Mouse (Mus musculus) embryonic facial prominence, embryonic 15.5 days (tissue): Measurements from ENCODE around the gene Nrxn2. TPM values are rescaled to one million over a fixed set of nuclear protein-coding genes. Genes with fewer than 3 reads are reported as not detected.

Experiments
- ATAC-seq: fragments of 200-750 bp; cut with Nextera tagmentation; 2 replicates; pipeline ENCODE4 v1.8.0; 2017; ENCODE audit warnings: low read depth, moderate TSS enrichment; ENCODE audit not compliant: insufficient number of reproducible peaks, low FRiP score, low TSS enrichment
- H3K27ac ChIP-seq: fragments of 300-500 bp; sonication (generic); replicated peaks from 2 replicates; pipeline ENCODE4 v1.5.1; 2015; ENCODE audit warnings: mild to moderate bottlenecking, inconsistent platforms
- H3K27me3 ChIP-seq: fragments of 300-500 bp; sonication (generic); 2 replicates; pipeline ENCODE4 v1.6.1; 2015; ENCODE audit warnings: inconsistent platforms
- H3K36me3 ChIP-seq: fragments of 300-500 bp; sonication (generic); 2 replicates; pipeline ENCODE4 v1.6.1; 2015; ENCODE audit warnings: mild to moderate bottlenecking, inconsistent platforms
- H3K4me1 ChIP-seq: fragments of 300-500 bp; sonication (generic); 2 replicates; pipeline ENCODE4 v1.6.1; 2015; ENCODE audit warnings: inconsistent platforms
- H3K4me2 ChIP-seq: fragments of 300-500 bp; sonication (generic); replicated peaks from 2 replicates; pipeline ENCODE4 v1.6.1; 2015; ENCODE audit warnings: mild to moderate bottlenecking, inconsistent platforms
- H3K4me3 ChIP-seq: fragments of 300-500 bp; sonication (generic); replicated peaks from 2 replicates; pipeline ENCODE4 v1.5.1; 2015; ENCODE audit warnings: mild to moderate bottlenecking, inconsistent platforms
- H3K9ac ChIP-seq: fragments of 300-500 bp; sonication (generic); 2 replicates; pipeline ENCODE4 v1.6.1; 2015; ENCODE audit warnings: inconsistent platforms
- H3K9me3 ChIP-seq: fragments of 300-500 bp; sonication (generic); replicated peaks from 2 replicates; pipeline ENCODE4 v1.6.1; 2016; ENCODE audit warnings: inconsistent platforms
- WGBS: fragments of 180-500 bp; shearing (Covaris S2); methylation state at CpG from one replicate; pipeline ENCODE4 v1.1.7; 2015; 5-methylcytosine and 5-hydroxymethylcytosine counted together
- polyA plus RNA-seq: library from polyadenylated mRNA; unstranded; fragments of >200 nt; fragmentation: Nextera tagmentation; extraction: Ambion mirVana; gene quantifications from 2 replicates; pipeline ENCODE4 v1.2.1, GENCODE M21; 2015

Nrxn2 gene
- polyA plus RNA-seq, 1 experiment from 2014 or later = 1.8 TPM

DNA sequence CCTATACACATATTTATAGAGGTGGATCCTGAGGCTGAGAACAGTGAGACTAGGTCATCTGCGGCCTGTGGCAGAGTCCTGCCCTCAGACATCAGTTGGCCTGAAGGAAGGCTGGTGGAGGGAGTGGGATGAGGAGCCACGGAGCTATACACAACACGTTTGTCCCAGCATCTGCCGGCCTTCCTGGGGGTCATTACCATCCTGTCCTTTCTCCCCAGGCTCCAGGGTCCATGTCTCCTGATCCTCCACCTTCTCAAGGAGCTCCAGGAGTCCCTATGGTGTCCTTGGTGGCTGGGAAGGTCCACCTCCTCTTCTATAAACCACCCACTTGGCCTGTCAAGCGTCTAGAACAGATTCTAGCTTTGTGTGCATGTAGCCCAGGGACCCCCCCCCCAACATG is 129.3 kb downstream of the Nrxn2 start:
- 0 out of 2 replicates have a peak, but pooled peaks cover 5% of the 10 kb centered on the region for H3K4me1 ChIP-seq
- 78% methylated on average over 5 of the region's 5 CpGs for WGBS
- no peak for ATAC-seq

DNA sequence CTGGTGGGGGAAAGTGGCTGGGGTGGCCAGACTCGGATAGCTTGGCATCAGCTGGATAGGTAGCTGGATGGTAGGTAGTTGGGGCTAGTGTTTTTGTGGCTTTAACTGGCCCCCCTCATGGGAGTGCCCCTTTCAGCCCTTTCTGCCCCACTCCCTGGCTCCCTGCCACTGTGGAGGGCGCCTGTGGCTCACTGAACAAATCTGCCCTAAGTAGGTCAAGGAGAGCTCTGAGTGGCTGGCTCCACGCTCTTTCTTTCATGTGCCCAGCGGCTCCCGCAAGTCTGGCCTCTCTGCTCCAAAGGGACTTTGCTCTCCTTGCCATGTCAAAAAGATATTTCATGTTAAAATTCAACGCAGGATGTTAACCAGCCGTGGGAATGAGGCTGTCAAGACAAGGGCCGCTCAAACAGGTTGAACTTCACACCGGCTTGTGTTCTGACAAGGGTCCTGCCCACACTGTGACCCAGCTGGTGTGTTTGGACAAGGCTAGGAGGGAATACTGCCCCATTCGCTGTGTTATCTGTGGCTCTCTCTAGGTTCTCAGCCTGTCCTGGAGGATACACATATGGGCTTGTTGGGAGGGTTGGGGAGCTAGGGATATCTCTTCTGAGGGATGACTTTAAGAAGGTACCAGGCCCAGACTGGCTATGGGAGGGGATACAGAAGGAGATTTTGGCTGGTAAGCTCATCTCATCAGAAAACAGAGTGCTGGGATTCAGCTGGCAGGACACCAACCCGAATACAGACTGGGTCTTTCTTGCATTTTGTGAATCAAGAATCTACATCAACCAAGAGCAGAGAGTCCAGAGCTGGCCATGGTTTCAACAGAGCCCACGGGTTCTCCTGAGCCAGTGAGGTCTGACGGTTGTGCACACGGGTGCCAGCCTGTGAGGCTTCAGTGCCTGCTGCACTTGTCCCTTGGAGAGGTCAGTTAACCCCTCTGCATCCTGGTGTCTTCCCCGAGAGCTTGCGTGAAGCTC is 130.2 kb downstream of the Nrxn2 start:
- no peak for ATAC-seq
- H3K4me2 ChIP-seq = no peak overlapping the region
- no peaks in the 10 kb centered on the region for H3K27me3 ChIP-seq
- H3K9ac ChIP-seq = no peak overlapping the region
- 63% methylated on average over 16 of the region's 16 CpGs for WGBS
- H3K27ac ChIP-seq = no peak overlapping the region
- no peak overlapping the region for H3K4me3 ChIP-seq
- H3K9me3 ChIP-seq = no peaks in the 10 kb centered on the region
- no peaks in the 10 kb centered on the region for H3K36me3 ChIP-seq
- H3K4me1 ChIP-seq = peaks cover 11% of the 10 kb centered on the region; the same call in 1 of the 2 replicates

More for the DNA sequence above, 129.3 kb downstream of the Nrxn2 start:
- Histone ChIP-seq H3K36me3 (no peaks in the 10 kb centered on the region), H3K27me3 (no peaks in the 10 kb centered on the region), H3K9me3 (no peaks in the 10 kb centered on the region), H3K27ac (no peak overlapping the region), H3K4me3 (no peak overlapping the region), H3K4me2 (no peak overlapping the region), H3K9ac (no peak overlapping the region)

DNA sequence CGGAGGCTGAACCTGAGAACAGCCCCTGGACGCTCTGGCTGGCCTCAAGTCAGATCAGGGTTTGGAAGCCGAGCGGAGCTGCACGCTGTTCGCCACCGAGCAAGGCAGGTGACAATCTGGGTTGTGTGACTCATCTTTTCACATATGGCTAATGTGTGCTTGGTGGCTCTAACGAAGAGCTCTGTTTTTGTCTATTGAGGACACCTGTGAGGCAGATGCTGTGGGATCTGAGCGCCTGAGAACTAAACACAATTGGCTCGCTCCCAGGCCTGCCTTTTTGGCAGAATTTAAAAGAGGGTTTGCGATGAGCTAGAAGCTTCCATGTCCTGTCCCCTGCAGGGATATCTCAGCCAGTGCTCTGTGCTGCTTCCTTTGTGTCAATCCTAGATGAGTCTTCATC is 131.0 kb downstream of the Nrxn2 start:
- H3K4me1 ChIP-seq = peaks cover 18% of the 10 kb centered on the region
- no peaks in the 10 kb centered on the region for H3K36me3 ChIP-seq
- no peaks in the 10 kb centered on the region for H3K27me3 ChIP-seq
- no peak overlapping the region for H3K4me2 ChIP-seq
- H3K4me3 ChIP-seq = no peak overlapping the region
- 52% methylated on average over 11 of the region's 11 CpGs for WGBS
- no peak for ATAC-seq
- H3K9ac ChIP-seq = no peak overlapping the region
- H3K9me3 ChIP-seq = no peaks in the 10 kb centered on the region
- H3K27ac ChIP-seq = no peak overlapping the region

DNA sequence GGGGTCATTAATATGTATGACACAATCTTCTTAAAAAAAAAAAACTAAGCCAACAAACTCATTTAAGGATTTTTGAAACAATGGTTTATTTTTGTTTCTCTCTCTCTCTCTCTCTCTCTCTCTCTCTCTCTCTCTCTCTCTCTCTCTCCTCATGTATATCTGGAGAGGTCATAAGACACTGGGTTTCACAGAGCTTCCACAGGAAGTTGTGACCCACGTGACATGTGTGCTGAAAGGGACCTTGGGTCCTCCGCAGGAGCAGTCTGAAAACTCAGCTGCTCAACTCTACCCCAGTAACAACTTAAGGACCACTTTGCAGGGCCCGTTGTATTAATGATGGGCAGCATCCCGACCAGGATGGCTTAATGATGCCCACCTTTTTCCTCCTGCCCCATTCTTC is 132.7 kb downstream of the Nrxn2 start:
- Histone ChIP-seq H3K4me3 (no peak overlapping the region), H3K27ac (no peak overlapping the region), H3K9ac (no peak overlapping the region), H3K9me3 (no peaks in the 10 kb centered on the region), H3K4me2 (no peak overlapping the region), H3K36me3 (no peaks in the 10 kb centered on the region), H3K4me1 (peaks cover 19% of the 10 kb centered on the region), H3K27me3 (no peaks in the 10 kb centered on the region)
- 72% methylated on average over 4 of the region's 4 CpGs for WGBS
- no peak for ATAC-seq

DNA sequence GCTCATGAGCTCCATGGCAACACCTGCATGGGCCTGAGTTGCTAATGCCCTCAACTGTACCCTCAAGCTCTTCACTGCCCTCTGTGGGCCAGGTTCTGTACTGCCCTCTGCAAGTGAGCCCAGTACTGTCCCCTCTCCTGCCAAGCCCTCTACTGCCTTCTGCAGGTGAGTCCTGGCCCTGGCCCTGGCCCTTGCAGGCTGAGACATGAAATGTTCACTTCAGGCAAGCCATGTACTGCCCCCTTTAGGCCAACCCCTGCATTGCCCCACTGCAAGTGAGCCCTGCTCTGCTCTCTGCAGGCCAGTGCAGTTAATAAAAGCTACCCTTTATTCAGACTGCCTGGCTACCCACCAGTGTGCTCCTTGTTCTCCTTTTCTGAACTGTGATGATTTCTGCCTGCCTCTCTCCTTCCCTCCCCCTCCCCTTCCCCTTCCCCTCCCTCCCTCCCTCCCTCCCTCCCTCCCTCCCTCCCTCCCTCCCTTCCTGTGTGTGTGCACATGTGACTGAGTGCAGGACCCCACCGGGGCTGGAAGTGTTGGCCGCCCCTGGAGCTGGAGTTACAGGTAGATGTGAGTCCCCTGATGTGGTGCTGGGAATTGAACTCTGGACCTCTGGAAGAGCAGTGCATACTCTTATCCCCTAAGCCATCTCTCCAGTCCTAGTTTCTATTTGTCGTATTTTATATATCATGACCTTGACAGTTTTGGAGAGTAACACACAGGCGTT is 133.9 kb downstream of the Nrxn2 start:
- ATAC-seq = no peak
- WGBS = 69% methylated on average over 4 of the region's 4 CpGs

DNA sequence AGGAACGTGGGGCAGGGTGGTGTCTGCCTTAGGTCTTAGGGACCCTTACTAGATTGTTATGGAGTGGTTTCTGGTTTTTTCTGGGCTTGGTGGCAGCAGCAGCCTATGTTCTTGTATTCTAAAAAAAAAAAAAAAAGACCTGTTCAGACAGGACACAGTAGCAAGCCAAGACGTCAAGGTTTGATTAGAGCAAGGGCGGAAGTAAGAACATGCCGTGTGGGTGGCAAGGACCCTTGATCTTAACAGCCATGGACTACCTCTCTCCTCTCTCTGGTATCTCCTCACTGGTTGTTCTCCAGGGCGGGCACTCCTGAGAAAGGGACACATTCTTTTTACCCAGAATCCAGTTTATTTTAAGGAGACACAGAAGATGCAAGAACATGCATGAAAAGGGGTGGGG is 134.6 kb downstream of the Nrxn2 start:
- no peak overlapping the region for H3K9ac ChIP-seq
- no peaks in the 10 kb centered on the region for H3K9me3 ChIP-seq
- no peaks in the 10 kb centered on the region for H3K36me3 ChIP-seq
- no peak for ATAC-seq
- H3K4me3 ChIP-seq = no peak overlapping the region
- H3K4me2 ChIP-seq = no peak overlapping the region
- H3K27me3 ChIP-seq = no peaks in the 10 kb centered on the region
- H3K4me1 ChIP-seq = peaks cover 19% of the 10 kb centered on the region
- 48% methylated on average over 5 of the region's 5 CpGs for WGBS
- no peak overlapping the region for H3K27ac ChIP-seq

More for the DNA sequence above, 133.9 kb downstream of the Nrxn2 start:
- Histone ChIP-seq H3K27ac (no peak overlapping the region), H3K36me3 (no peaks in the 10 kb centered on the region), H3K4me2 (no peak overlapping the region), H3K4me1 (peaks cover 19% of the 10 kb centered on the region), H3K9ac (no peak overlapping the region), H3K4me3 (no peak overlapping the region), H3K27me3 (no peaks in the 10 kb centered on the region), H3K9me3 (no peaks in the 10 kb centered on the region)

DNA sequence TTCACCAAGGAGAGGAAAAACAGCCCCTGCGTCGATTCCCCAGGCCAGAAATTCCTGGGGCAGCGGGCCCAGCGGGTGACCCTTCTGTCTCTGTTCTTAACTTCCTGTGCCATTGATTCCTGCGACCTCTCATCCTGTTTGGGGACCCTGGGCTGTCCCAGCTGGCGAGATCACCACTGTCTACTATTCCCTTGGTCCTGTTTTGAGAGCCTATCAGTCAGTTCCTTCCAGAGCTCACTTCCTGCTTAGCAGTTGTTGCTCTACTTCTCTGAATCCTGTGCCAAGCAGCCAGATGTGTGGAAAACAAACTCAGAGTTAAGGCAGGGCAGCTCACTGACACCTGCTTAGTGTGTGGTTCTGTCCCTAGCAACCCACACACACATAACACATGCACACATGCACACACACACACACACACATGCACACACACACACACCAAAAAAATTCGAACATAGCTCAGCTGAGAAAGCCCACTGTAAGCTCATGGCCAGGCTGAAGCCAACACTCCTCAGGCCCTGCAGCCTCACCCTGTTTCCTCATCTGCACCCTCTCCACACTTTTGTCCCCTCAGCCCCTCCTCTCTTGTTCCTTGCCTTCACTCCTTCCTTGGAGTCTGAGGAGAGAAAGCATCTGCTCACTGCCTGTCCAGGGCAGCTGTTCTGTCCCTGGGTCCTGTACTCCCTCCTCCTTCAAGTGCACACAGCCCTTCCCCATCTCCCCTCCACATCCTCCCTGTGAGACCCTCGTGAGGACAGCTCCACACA is 135.5 kb downstream of the Nrxn2 start:
- no peaks in the 10 kb centered on the region for H3K9me3 ChIP-seq
- H3K4me2 ChIP-seq = no peak overlapping the region
- no peak overlapping the region for H3K9ac ChIP-seq
- no peaks in the 10 kb centered on the region for H3K36me3 ChIP-seq
- ATAC-seq = peak; percentile 43; the same call in 1 of the 2 replicates
- H3K4me3 ChIP-seq = no peak overlapping the region
- 27% methylated on average over 8 of the region's 8 CpGs for WGBS
- no peaks in the 10 kb centered on the region for H3K27me3 ChIP-seq
- peak overlapping the region; percentile 34; the same call in 1 of the 2 replicates for H3K27ac ChIP-seq
- peaks cover 19% of the 10 kb centered on the region for H3K4me1 ChIP-seq

DNA sequence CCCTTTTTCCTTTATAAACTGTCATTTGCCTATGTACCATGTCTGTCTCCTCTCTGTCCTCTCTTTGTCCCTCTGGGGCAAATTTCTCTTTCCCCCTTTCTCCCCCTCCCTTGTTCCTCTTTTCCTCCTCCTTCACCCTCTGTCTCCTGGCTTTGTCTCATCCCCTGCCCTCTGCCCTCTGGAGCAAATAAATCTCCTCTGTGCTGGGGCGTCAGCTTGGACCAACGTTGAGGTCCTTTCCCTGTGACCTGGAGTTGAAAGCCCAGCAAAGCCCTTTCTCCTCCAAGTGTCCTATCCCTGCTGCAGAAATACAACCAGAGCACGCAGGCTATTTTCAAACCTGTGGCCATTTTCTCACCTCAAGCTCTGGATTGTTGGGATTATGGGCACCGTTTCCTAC is 141.0 kb downstream of the Nrxn2 start:
- Histone ChIP-seq H3K4me3 (no peak overlapping the region), H3K36me3 (no peaks in the 10 kb centered on the region), H3K9me3 (no peaks in the 10 kb centered on the region), H3K4me2 (no peak overlapping the region), H3K4me1 (peaks cover under 1% of the 10 kb centered on the region), H3K27me3 (no peaks in the 10 kb centered on the region), H3K9ac (no peak overlapping the region), H3K27ac (no peak overlapping the region)
- WGBS = 63% methylated on average over 4 of the region's 4 CpGs
- ATAC-seq = no peak

DNA sequence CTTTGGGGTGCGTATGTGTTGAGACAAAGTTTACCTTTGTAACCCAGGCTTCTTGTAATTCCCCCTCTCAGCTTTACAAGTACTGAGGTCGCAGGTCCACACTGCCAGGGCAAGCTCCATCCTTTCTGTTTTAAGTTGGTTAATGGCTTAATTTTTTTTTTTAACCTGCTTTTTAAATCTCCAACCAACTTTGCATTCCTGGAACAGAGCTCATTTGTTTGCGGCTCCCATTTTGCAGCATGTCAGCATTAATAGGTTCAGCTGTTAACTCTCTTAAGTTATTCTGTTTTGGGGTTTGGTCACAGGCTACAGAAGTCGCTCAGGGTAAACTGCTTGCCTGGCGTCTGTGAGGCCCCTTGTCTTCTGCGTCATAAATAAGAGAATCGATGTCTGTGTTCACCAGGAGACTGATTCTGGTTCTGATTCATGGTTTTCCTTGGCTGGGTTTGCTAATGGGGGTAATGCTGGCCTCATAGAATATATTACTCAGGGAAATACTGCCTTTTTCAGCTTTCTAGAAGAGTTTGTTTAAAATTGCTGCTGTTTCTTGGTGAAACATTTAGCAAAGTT is 141.8 kb downstream of the Nrxn2 start:
- Histone ChIP-seq H3K4me2 (no peak overlapping the region), H3K27me3 (no peaks in the 10 kb centered on the region), H3K4me1 (no peaks in the 10 kb centered on the region), H3K36me3 (no peaks in the 10 kb centered on the region), H3K9me3 (no peaks in the 10 kb centered on the region), H3K4me3 (no peak overlapping the region), H3K27ac (no peak overlapping the region), H3K9ac (no peak overlapping the region)
- ATAC-seq = no peak
- 66% methylated on average over 7 of the region's 7 CpGs for WGBS

DNA sequence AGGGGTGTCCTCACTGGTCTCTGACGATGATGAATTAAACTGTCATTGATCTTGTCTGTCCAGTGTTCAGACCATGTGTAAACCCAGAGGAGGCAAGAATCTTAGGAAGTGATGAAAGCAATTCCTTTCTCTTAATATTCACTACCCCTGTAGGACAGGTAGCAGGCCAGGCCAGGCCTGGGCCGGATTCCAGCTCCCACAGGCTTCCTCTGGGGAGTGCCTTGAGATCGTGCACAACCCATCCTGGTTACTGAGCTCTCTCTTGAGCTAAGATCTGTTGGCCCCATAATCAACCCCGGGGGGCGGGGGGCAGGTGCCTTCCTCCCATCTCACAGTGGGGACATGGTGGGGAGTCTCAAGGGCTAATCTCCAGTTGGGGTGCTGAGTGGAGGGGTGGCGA is 146.6 kb downstream of the Nrxn2 start:
- 84% methylated on average over 6 of the region's 6 CpGs for WGBS
- no peak for ATAC-seq
- H3K9me3 ChIP-seq = no peaks in the 10 kb centered on the region

More for the DNA sequence above, 146.6 kb downstream of the Nrxn2 start:
- no peaks in the 10 kb centered on the region for H3K36me3 ChIP-seq
- no peaks in the 10 kb centered on the region for H3K4me1 ChIP-seq
- H3K9ac ChIP-seq = no peak overlapping the region
- no peaks in the 10 kb centered on the region for H3K27me3 ChIP-seq
- no peak overlapping the region for H3K4me2 ChIP-seq
- no peak overlapping the region for H3K27ac ChIP-seq
- no peak overlapping the region for H3K4me3 ChIP-seq
